Mouse (Mus musculus) B cell, adult 2 months (primary cell): ENCODE measurements at regions not wholly inside any gene's neighbourhood (a gene's known extent, or its start where the extent isn't known, plus 50 kb on each side); places are given as distances from the start of the nearest gene placed in this dataset.
A peak's percentile ranks its signal among the peaks of the same experiment; 100 is the strongest.

Experiments used
- DNase-seq, 2 experiments: peaks; one replicate each; pipeline ENCODE4 v3.0.0; 2022

GRCm38 (mm10) chr4:12620756-12621270 is 449.0 kb upstream of the Fam92a start:
- DNase-seq, result no peak

- no peak for DNase-seq
Observed at GRCm38 (mm10) chr4:12620059-12620755, 448.4 kb upstream of the Fam92a start.

- DNase-seq, result no peak
Observed at GRCm38 (mm10) chr4:12616665-12617064, 444.9 kb upstream of the Fam92a start.

- DNase-seq, result no peak
Observed at GRCm38 (mm10) chr4:12611511-12611910, 439.7 kb upstream of the Fam92a start.

GRCm38 (mm10) chr4:12601165-12601919 is 429.5 kb upstream of the Fam92a start:
- DNase-seq, result no peak

GRCm38 (mm10) chr4:12595801-12596515 is 424.1 kb upstream of the Fam92a start:
- no peak for DNase-seq

GRCm38 (mm10) chr4:12592973-12593372 is 421.2 kb upstream of the Fam92a start:
- DNase-seq, result no peak

- no peak for DNase-seq
Observed at GRCm38 (mm10) chr4:12578102-12578501, 406.3 kb upstream of the Fam92a start.

- DNase-seq, result peak in 1 of 2 experiments; percentile 5
Observed at GRCm38 (mm10) chr4:12571881-12572280, 400.1 kb upstream of the Fam92a start.

GRCm38 (mm10) chr4:12570689-12571088 is 398.9 kb upstream of the Fam92a start:
- DNase-seq, result no peak

- DNase-seq, result no peak
Observed at GRCm38 (mm10) chr4:12567643-12568042, 395.8 kb upstream of the Fam92a start.

GRCm38 (mm10) chr4:12563016-12563415 is 391.2 kb upstream of the Fam92a start:
- DNase-seq, result no peak

- DNase-seq, result no peak
Observed at GRCm38 (mm10) chr4:12560546-12560945, 388.7 kb upstream of the Fam92a start.

GRCm38 (mm10) chr4:12560015-12560414 is 388.2 kb upstream of the Fam92a start:
- no peak for DNase-seq

GRCm38 (mm10) chr4:12557105-12557504 is 385.3 kb upstream of the Fam92a start:
- no peak for DNase-seq

- DNase-seq, result no peak
Observed at GRCm38 (mm10) chr4:12549265-12549664, 377.4 kb upstream of the Fam92a start.

GRCm38 (mm10) chr4:12543906-12544305 is 372.1 kb upstream of the Fam92a start:
- no peak for DNase-seq

GRCm38 (mm10) chr4:12541508-12541907 is 369.7 kb upstream of the Fam92a start:
- DNase-seq, result no peak

- DNase-seq, result no peak
Observed at GRCm38 (mm10) chr4:12539184-12539791, 367.5 kb upstream of the Fam92a start.

- DNase-seq, result no peak
Observed at GRCm38 (mm10) chr4:12538694-12539121, 366.9 kb upstream of the Fam92a start.

- DNase-seq, result no peak
Observed at GRCm38 (mm10) chr4:12538043-12538442, 366.2 kb upstream of the Fam92a start.

- no peak for DNase-seq
Observed at GRCm38 (mm10) chr4:12534151-12534550, 362.3 kb upstream of the Fam92a start.

- no peak for DNase-seq
Observed at GRCm38 (mm10) chr4:12532961-12533360, 361.1 kb upstream of the Fam92a start.
